Mouse (Mus musculus): ENCODE results near the gene Tmco4. TPM values are rescaled to one million over a fixed set of nuclear protein-coding genes. Genes with fewer than 3 reads are reported as not detected.

Gene Tmco4
- total RNA-seq, 2 experiments from 2014 or later, result 4.7 TPM

GRCm38 (mm10) chr4:139020385-139020784 is 47.7 kb downstream of the Tmco4 start:
- DNase-seq, result no peak

- DNase-seq, result no peak
Measured at GRCm38 (mm10) chr4:139024379-139024778, 51.7 kb downstream of the Tmco4 start.

- DNase-seq, result peak; percentile 47
Measured at GRCm38 (mm10) chr4:139030675-139031074, 58.0 kb downstream of the Tmco4 start.

- no peak for DNase-seq
Measured at GRCm38 (mm10) chr4:139032521-139032920, 59.8 kb downstream of the Tmco4 start.

- DNase-seq, result no peak
Measured at GRCm38 (mm10) chr4:139033263-139034009, 60.7 kb downstream of the Tmco4 start.

GRCm38 (mm10) chr4:139034010-139034367 is 61.3 kb downstream of the Tmco4 start:
- no peak for DNase-seq

GRCm38 (mm10) chr4:139034540-139034939 is 61.9 kb downstream of the Tmco4 start:
- no peak for DNase-seq

GRCm38 (mm10) chr4:139034942-139035341 is 62.3 kb downstream of the Tmco4 start:
- DNase-seq, result no peak

- peak; percentile 18 for DNase-seq
Measured at GRCm38 (mm10) chr4:139035799-139036198, 63.1 kb downstream of the Tmco4 start.

- no peak for DNase-seq
Measured at GRCm38 (mm10) chr4:139037795-139038607, 65.3 kb downstream of the Tmco4 start.

GRCm38 (mm10) chr4:139040084-139040839 is 67.6 kb downstream of the Tmco4 start:
- DNase-seq, result no peak

- DNase-seq, result no peak
Measured at GRCm38 (mm10) chr4:139042611-139043010, 69.9 kb downstream of the Tmco4 start.

GRCm38 (mm10) chr4:139043600-139043999 is 70.9 kb downstream of the Tmco4 start:
- no peak for DNase-seq

- DNase-seq, result no peak
Measured at GRCm38 (mm10) chr4:139044566-139044965, 71.9 kb downstream of the Tmco4 start.

GRCm38 (mm10) chr4:139046354-139046753 is 73.7 kb downstream of the Tmco4 start:
- no peak for DNase-seq

- no peak for DNase-seq
Measured at GRCm38 (mm10) chr4:139048518-139048917, 75.8 kb downstream of the Tmco4 start.

GRCm38 (mm10) chr4:139052796-139053195 is 80.1 kb downstream of the Tmco4 start:
- no peak for DNase-seq

GRCm38 (mm10) chr4:139053391-139053790 is 80.7 kb downstream of the Tmco4 start:
- DNase-seq, result no peak

GRCm38 (mm10) chr4:139054300-139054923 is 81.7 kb downstream of the Tmco4 start:
- no peak for DNase-seq

GRCm38 (mm10) chr4:139055336-139055735 is 82.6 kb downstream of the Tmco4 start:
- DNase-seq, result no peak

- no peak for DNase-seq
Measured at GRCm38 (mm10) chr4:139055744-139056143, 83.1 kb downstream of the Tmco4 start.

- no peak for DNase-seq
Measured at GRCm38 (mm10) chr4:139057291-139057690, 84.6 kb downstream of the Tmco4 start.
